Mouse (Mus musculus) left cerebral cortex, adult 11 months (tissue): ENCODE measurements at regions not wholly inside any gene's neighbourhood (a gene's known extent, or its start where the extent isn't known, plus 50 kb on each side); places are given as distances from the start of the nearest gene placed in this dataset.

Experiments
- DNase-seq: peaks from one replicate; pipeline ENCODE4 v3.0.0; 2022; ENCODE audit warnings: low spot score

GRCm38 (mm10) chr1:157957506-157957905 is 398.6 kb downstream of the Brinp2 start:
- DNase-seq: no peak

GRCm38 (mm10) chr1:157964461-157964860 is 391.7 kb downstream of the Brinp2 start:
- no peak for DNase-seq

- DNase-seq: peak; percentile 16
Observed at GRCm38 (mm10) chr1:157969635-157970111, 386.5 kb downstream of the Brinp2 start.

GRCm38 (mm10) chr1:157973373-157974232 is 382.5 kb downstream of the Brinp2 start:
- no peak for DNase-seq

GRCm38 (mm10) chr1:157974656-157975055 is 381.5 kb downstream of the Brinp2 start:
- no peak for DNase-seq

GRCm38 (mm10) chr1:158019161-158019560 is 337.0 kb downstream of the Brinp2 start:
- no peak for DNase-seq

GRCm38 (mm10) chr1:158039756-158040155 is 316.4 kb downstream of the Brinp2 start:
- no peak for DNase-seq

GRCm38 (mm10) chr1:158040334-158040733 is 315.8 kb downstream of the Brinp2 start:
- DNase-seq: no peak

GRCm38 (mm10) chr1:158052644-158053043 is 303.5 kb downstream of the Brinp2 start:
- no peak for DNase-seq

- DNase-seq: no peak
Observed at GRCm38 (mm10) chr1:158054961-158055360, 301.2 kb downstream of the Brinp2 start.

GRCm38 (mm10) chr1:158056994-158057630 is 299.0 kb downstream of the Brinp2 start:
- DNase-seq: no peak

GRCm38 (mm10) chr1:158057789-158058188 is 298.3 kb downstream of the Brinp2 start:
- no peak for DNase-seq

GRCm38 (mm10) chr1:158061995-158062394 is 294.1 kb downstream of the Brinp2 start:
- DNase-seq: no peak

GRCm38 (mm10) chr1:158082181-158082580 is 273.9 kb downstream of the Brinp2 start:
- DNase-seq: peak; percentile 19

GRCm38 (mm10) chr1:158085856-158086255 is 270.3 kb downstream of the Brinp2 start:
- no peak for DNase-seq

GRCm38 (mm10) chr1:158097500-158097899 is 258.6 kb downstream of the Brinp2 start:
- DNase-seq: no peak

GRCm38 (mm10) chr1:158119708-158120107 is 236.4 kb downstream of the Brinp2 start:
- DNase-seq: no peak

GRCm38 (mm10) chr1:158124902-158125301 is 231.2 kb downstream of the Brinp2 start:
- DNase-seq: peak; percentile 64

GRCm38 (mm10) chr1:158126272-158126671 is 229.9 kb downstream of the Brinp2 start:
- no peak for DNase-seq

GRCm38 (mm10) chr1:158129243-158129770 is 226.8 kb downstream of the Brinp2 start:
- no peak for DNase-seq

GRCm38 (mm10) chr1:158147525-158147924 is 208.6 kb downstream of the Brinp2 start:
- no peak for DNase-seq

- no peak for DNase-seq
Observed at GRCm38 (mm10) chr1:158148035-158148434, 208.1 kb downstream of the Brinp2 start.

GRCm38 (mm10) chr1:158161111-158161510 is 195.0 kb downstream of the Brinp2 start:
- no peak for DNase-seq
